Mouse (Mus musculus) ES-Bruce4 (cell line): ENCODE data around the gene Cry2.

ENCODE experiments used
- CTCF ChIP-seq: IDR thresholded peaks from one replicate; pipeline ENCODE4 v1.8.1; 2011; ENCODE audit warnings: low read depth, low read length
- EP300 ChIP-seq: IDR thresholded peaks from 2 replicates; pipeline ENCODE4 v1.6.1; 2011; ENCODE audit warnings: low read depth, low read length; ENCODE audit not compliant: insufficient read depth

- no peak for TF ChIP-seq EP300
- no peak for TF ChIP-seq CTCF
These were observed 44.2 kb downstream of the Cry2 start for GRCm38 (mm10) chr2:92389645-92390044.
